16 mouse cellular contexts compared by ENCODE assay signal in the genomic region with DNA sequence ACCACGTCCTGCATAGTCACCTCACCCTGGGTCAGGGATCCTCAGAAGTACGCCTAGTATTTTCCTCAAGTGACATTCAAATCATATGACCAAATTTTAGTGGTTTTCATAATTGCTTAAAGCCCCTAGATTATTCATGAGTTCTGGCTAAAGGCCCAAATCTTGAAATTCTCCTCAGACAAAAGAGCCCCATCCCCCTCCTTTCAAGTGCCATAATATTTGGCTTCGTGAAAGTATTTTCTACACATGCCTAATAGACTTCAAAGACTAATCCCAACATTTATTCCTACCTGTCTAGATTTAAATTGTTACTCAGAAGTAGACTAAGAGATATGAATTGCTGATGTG.
A peak's percentile ranks its signal among the peaks of the same experiment; 100 is the strongest.
DNase-seq lines count a peak whose midpoint lies in the region; ATAC-seq lines count a peak whose summit lies in the region.
"Had no signal": no experiment of that assay in that cellular context is flagged by ENCODE, and none has a peak within 500 bp of the region (broad histone marks: within the 10 kb centered on the region; RNA-seq: fewer than 3 reads in every experiment).

No protein-coding gene starts in this region.

- H3K4me1 ChIP-seq in forebrain, embryonic 13.5 days = peaks cover 74% of the 10 kb centered on the region
- H3K4me1 ChIP-seq in forebrain, embryonic 11.5 days (replicated peaks; ENCODE audit: control insufficient read depth, insufficient read depth, low read length) = peaks cover 13% of the 10 kb centered on the region; the same call in 1 of the 2 replicates
- peaks cover 42% of the 10 kb centered on the region for H3K4me1 ChIP-seq in hindbrain, embryonic 15.5 days (replicated peaks)
- H3K4me1 ChIP-seq in hindbrain, embryonic 11.5 days (replicated peaks; ENCODE audit: control insufficient read depth, insufficient read depth, low read length) = no peaks in the 10 kb centered on the region
- peaks cover 12% of the 10 kb centered on the region; the same call in 1 of the 2 replicates for H3K4me1 ChIP-seq in midbrain, embryonic 14.5 days (ENCODE audit: control insufficient read depth, insufficient read depth, low read length)
- no peaks in the 10 kb centered on the region for H3K4me1 ChIP-seq in midbrain, embryonic 11.5 days (ENCODE audit: control insufficient read depth, insufficient read depth, low read length)
- H3K4me1 ChIP-seq in neural tube, embryonic 15.5 days = peaks cover 38% of the 10 kb centered on the region

- no peaks in the 10 kb centered on the region for H3K9me3 ChIP-seq in forebrain, embryonic 13.5 days (replicated peaks)
- H3K9me3 ChIP-seq in forebrain, embryonic 11.5 days (ENCODE audit: control insufficient read depth, low read length) = no peaks in the 10 kb centered on the region
- H3K9me3 ChIP-seq in hindbrain, embryonic 15.5 days = no peaks in the 10 kb centered on the region
- no peaks in the 10 kb centered on the region for H3K9me3 ChIP-seq in hindbrain, embryonic 11.5 days (ENCODE audit: control insufficient read depth, low read length)
- H3K9me3 ChIP-seq in midbrain, embryonic 14.5 days (ENCODE audit: control insufficient read depth, low read length) = no peaks in the 10 kb centered on the region
- H3K9me3 ChIP-seq in midbrain, embryonic 11.5 days (ENCODE audit: control insufficient read depth, low read length) = no peaks in the 10 kb centered on the region
- no peaks in the 10 kb centered on the region for H3K9me3 ChIP-seq in neural tube, embryonic 15.5 days (replicated peaks)
- H3K9me3 ChIP-seq: embryonic facial prominence, embryonic 10.5 days had no signal

- H3K36me3 ChIP-seq in forebrain, embryonic 13.5 days (ENCODE audit: poor library complexity, severe bottlenecking) = no peaks in the 10 kb centered on the region
- H3K36me3 ChIP-seq in forebrain, embryonic 11.5 days (ENCODE audit: control insufficient read depth, insufficient read depth, low read length) = no peaks in the 10 kb centered on the region
- no peaks in the 10 kb centered on the region for H3K36me3 ChIP-seq in hindbrain, embryonic 15.5 days
- no peaks in the 10 kb centered on the region for H3K36me3 ChIP-seq in hindbrain, embryonic 11.5 days (ENCODE audit: control insufficient read depth, insufficient read depth, low read length)
- no peaks in the 10 kb centered on the region for H3K36me3 ChIP-seq in midbrain, embryonic 14.5 days (ENCODE audit: control insufficient read depth, insufficient read depth, low read length)
- H3K36me3 ChIP-seq in midbrain, embryonic 11.5 days (ENCODE audit: control insufficient read depth, insufficient read depth, low read length) = no peaks in the 10 kb centered on the region
- H3K36me3 ChIP-seq in neural tube, embryonic 15.5 days = no peaks in the 10 kb centered on the region
- H3K36me3 ChIP-seq: embryonic facial prominence, embryonic 10.5 days had no signal

- H3K9ac ChIP-seq in forebrain, embryonic 13.5 days = no peak overlapping the region
- H3K9ac ChIP-seq in forebrain, embryonic 11.5 days (ENCODE audit: low read length) = no peak overlapping the region
- no peak overlapping the region for H3K9ac ChIP-seq in hindbrain, embryonic 15.5 days
- H3K9ac ChIP-seq in hindbrain, embryonic 11.5 days (ENCODE audit: low read depth, low read length) = no peak overlapping the region
- H3K9ac ChIP-seq in midbrain, embryonic 14.5 days (replicated peaks; ENCODE audit: low read length) = no peak overlapping the region
- no peak overlapping the region for H3K9ac ChIP-seq in midbrain, embryonic 11.5 days (ENCODE audit: low read length)
- H3K9ac ChIP-seq in neural tube, embryonic 15.5 days (replicated peaks) = no peak overlapping the region

- ATAC-seq in forebrain, embryonic 13.5 days = no peak
- no peak for ATAC-seq in forebrain, embryonic 11.5 days (replicated peaks; ENCODE audit: low FRiP score)
- no peak for ATAC-seq in hindbrain, embryonic 15.5 days (ENCODE audit: low FRiP score, low read depth)
- ATAC-seq in hindbrain, embryonic 11.5 days (ENCODE audit: low FRiP score) = no peak
- ATAC-seq in midbrain, embryonic 14.5 days (ENCODE audit: low FRiP score, low TSS enrichment) = no peak
- no peak for ATAC-seq in midbrain, embryonic 11.5 days (ENCODE audit: low FRiP score)
- no peak for ATAC-seq in neural tube, embryonic 15.5 days (ENCODE audit: low FRiP score)

- H3K27me3 ChIP-seq in forebrain, embryonic 13.5 days = no peaks in the 10 kb centered on the region
- H3K27me3 ChIP-seq in forebrain, embryonic 11.5 days (ENCODE audit: control insufficient read depth, insufficient read depth, low read length) = no peaks in the 10 kb centered on the region
- H3K27me3 ChIP-seq in hindbrain, embryonic 15.5 days = no peaks in the 10 kb centered on the region
- H3K27me3 ChIP-seq in hindbrain, embryonic 11.5 days (ENCODE audit: control insufficient read depth, insufficient read depth, low read length) = no peaks in the 10 kb centered on the region
- no peaks in the 10 kb centered on the region for H3K27me3 ChIP-seq in midbrain, embryonic 14.5 days (ENCODE audit: control insufficient read depth, insufficient read depth, low read length)
- no peaks in the 10 kb centered on the region for H3K27me3 ChIP-seq in midbrain, embryonic 11.5 days (ENCODE audit: control insufficient read depth, insufficient read depth, low read length)
- no peaks in the 10 kb centered on the region for H3K27me3 ChIP-seq in neural tube, embryonic 15.5 days (replicated peaks)

- WGBS in forebrain, embryonic 13.5 days = 47% methylated on average over 3 of the region's 3 CpGs
- 80% methylated on average over 3 of the region's 3 CpGs for WGBS in forebrain, embryonic 11.5 days
- 57% methylated on average over 3 of the region's 3 CpGs for WGBS in hindbrain, embryonic 15.5 days
- WGBS in hindbrain, embryonic 11.5 days = 88% methylated on average over 3 of the region's 3 CpGs
- WGBS in midbrain, embryonic 14.5 days = 68% methylated on average over 3 of the region's 3 CpGs
- 82% methylated on average over 3 of the region's 3 CpGs for WGBS in midbrain, embryonic 11.5 days
- 59% methylated on average over 3 of the region's 3 CpGs for WGBS in neural tube, embryonic 15.5 days

- no peak overlapping the region for H3K4me3 ChIP-seq in forebrain, embryonic 13.5 days
- H3K4me3 ChIP-seq in forebrain, embryonic 11.5 days (ENCODE audit: low read depth, low read length) = no peak overlapping the region
- no peak overlapping the region for H3K4me3 ChIP-seq in hindbrain, embryonic 15.5 days
- H3K4me3 ChIP-seq in hindbrain, embryonic 11.5 days (ENCODE audit: low read depth, low read length) = no peak overlapping the region
- no peak overlapping the region for H3K4me3 ChIP-seq in midbrain, embryonic 14.5 days (replicated peaks; ENCODE audit: low read depth, low read length)
- H3K4me3 ChIP-seq in midbrain, embryonic 11.5 days (ENCODE audit: low read depth, low read length) = no peak overlapping the region
- H3K4me3 ChIP-seq in neural tube, embryonic 15.5 days (replicated peaks) = no peak overlapping the region
- H3K4me3 ChIP-seq: embryonic facial prominence, embryonic 10.5 days had no signal

- H3K4me2 ChIP-seq in forebrain, embryonic 13.5 days = 0 out of 2 replicates have a peak overlapping the region, but pooled peaks have one; percentile 19
- H3K4me2 ChIP-seq in forebrain, embryonic 11.5 days (ENCODE audit: low read depth, low read length, severe bottlenecking) = no peak overlapping the region
- no peak overlapping the region for H3K4me2 ChIP-seq in hindbrain, embryonic 15.5 days
- H3K4me2 ChIP-seq in hindbrain, embryonic 11.5 days (replicated peaks; ENCODE audit: low read depth, low read length) = no peak overlapping the region
- no peak overlapping the region for H3K4me2 ChIP-seq in midbrain, embryonic 14.5 days (ENCODE audit: low read length)
- no peak overlapping the region for H3K4me2 ChIP-seq in midbrain, embryonic 11.5 days
- no peak overlapping the region for H3K4me2 ChIP-seq in neural tube, embryonic 15.5 days
- H3K4me2 ChIP-seq: heart, embryonic 11.5 days had no signal

- DNase-seq in forebrain, embryonic 11.5 days (ENCODE audit: low spot score) = no peak
- DNase-seq in hindbrain, embryonic 11.5 days (ENCODE audit: low spot score) = no peak
- DNase-seq in midbrain, embryonic 14.5 days = peak; percentile 42
- DNase-seq in midbrain, embryonic 11.5 days (ENCODE audit: low spot score, missing footprints) = no peak
- no peak for DNase-seq in ovary, postnatal 10 days (ENCODE audit: low spot score)
- DNase-seq: adrenal gland, postnatal 10 days; cerebellum, adult 18-20 months; kidney, adult 18-20 months; kidney, postnatal 25 days; layer of hippocampus, adult 9-11 months; thymus, postnatal 4 days had no signal

- peak overlapping the region; percentile 54; the same call in 1 of the 2 replicates for H3K27ac ChIP-seq in forebrain, embryonic 13.5 days
- H3K27ac ChIP-seq in forebrain, embryonic 11.5 days (ENCODE audit: low read depth, low read length) = no peak overlapping the region
- H3K27ac ChIP-seq in hindbrain, embryonic 15.5 days (replicated peaks) = peak overlapping the region; percentile 29; the same call in 1 of the 2 replicates
- no peak overlapping the region for H3K27ac ChIP-seq in hindbrain, embryonic 11.5 days (ENCODE audit: low read depth, low read length)
- 0 out of 2 replicates have a peak overlapping the region, but pooled peaks have one; percentile 32 for H3K27ac ChIP-seq in midbrain, embryonic 14.5 days (replicated peaks; ENCODE audit: low read depth, low read length)
- H3K27ac ChIP-seq in midbrain, embryonic 11.5 days (ENCODE audit: low read depth, low read length) = no peak overlapping the region
- H3K27ac ChIP-seq in neural tube, embryonic 15.5 days (replicated peaks) = peak overlapping the region; percentile 41
- H3K27ac ChIP-seq: embryonic facial prominence, embryonic 10.5 days had no signal

Comparison
In these comparisons a context has a peak if more than half of its experiments do, and no peak if none do; other contexts are left out.
1. H3K27ac ChIP-seq: peak in forebrain, embryonic 13.5 days (single experiment), hindbrain, embryonic 15.5 days (single experiment), midbrain, embryonic 14.5 days (single experiment) and neural tube, embryonic 15.5 days (single experiment); none in forebrain, embryonic 11.5 days (single experiment), hindbrain, embryonic 11.5 days (single experiment) and midbrain, embryonic 11.5 days (single experiment).